Mouse (Mus musculus): ENCODE measurements around the gene Ttc3. TPM values are rescaled to one million over a fixed set of nuclear protein-coding genes. Genes with fewer than 3 reads are reported as not detected.

Gene Ttc3
- polyA plus RNA-seq (2012; ENCODE audit: low replicate concordance) = 1.7 and 2.5 TPM in 2 replicates

GRCm38 (mm10) chr16:94370173-94370914, at the start of gene Ttc3:
Ttc3 (plus strand) TSS chr16:94370618.

GRCm38 (mm10) chr16:94327781-94328711, 42.4 kb upstream of the Ttc3 start, which contains the start of gene Ripply3:
Ripply3 (plus strand) TSS chr16:94328420.

GRCm38 (mm10) chr16:94371301-94371931, 998 bp downstream of the Ttc3 start, which contains the start of gene Pigp:
Pigp (minus strand) TSS chr16:94371842.

Other genes with a start within 250 kb of the Ttc3 start
- 2.1 and 5.7 TPM in 2 replicates for gene Hlcs, start 57.0 kb upstream of the Ttc3 start, polyA plus RNA-seq (2012; ENCODE audit: low replicate concordance)
- 0.11 TPM in 2 replicates for gene Ripply3, start 42.2 kb upstream of the Ttc3 start, polyA plus RNA-seq (2012; ENCODE audit: low replicate concordance)
- gene Pigp, start 1.2 kb downstream of the Ttc3 start, polyA plus RNA-seq (2012; ENCODE audit: low replicate concordance) = 13.5 and 19.7 TPM in 2 replicates
- gene Vps26c, start 156.2 kb downstream of the Ttc3 start, polyA plus RNA-seq (2012; ENCODE audit: low replicate concordance) = 3.0 and 5.0 TPM in 2 replicates
- 13.6 and 14.7 TPM in 2 replicates for gene Dyrk1a, start 199.4 kb downstream of the Ttc3 start, polyA plus RNA-seq (2012; ENCODE audit: low replicate concordance)